Mouse (Mus musculus): ENCODE data around the gene Rapgef1. TPM values are rescaled to one million over a fixed set of nuclear protein-coding genes. Genes with fewer than 3 reads are reported as not detected.
A peak's percentile ranks its signal among the peaks of the same experiment; 100 is the strongest.

The Rapgef1 gene
- total RNA-seq, 1 experiment = 48.5 TPM

DNA sequence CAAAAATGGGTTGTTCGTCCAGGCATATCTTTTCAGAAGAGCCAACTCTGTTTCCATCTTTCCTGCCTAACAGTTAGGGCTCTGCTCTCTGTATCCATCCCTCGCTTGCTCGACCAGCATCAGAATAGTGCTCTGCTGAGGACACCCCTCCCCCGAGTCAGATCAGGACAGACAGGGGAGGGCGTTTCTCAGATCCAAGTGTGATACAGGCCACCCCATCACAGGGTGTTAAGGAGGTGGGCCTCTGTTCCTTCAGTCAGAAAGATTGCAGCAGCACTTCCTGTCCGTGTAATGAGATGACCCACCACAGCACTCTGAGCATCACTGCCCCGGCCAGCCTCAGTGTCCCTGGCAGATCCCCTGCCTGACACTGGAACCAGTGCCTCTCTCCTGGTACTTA lies 96.6 kb downstream of the Rapgef1 start:
- peak overlapping the region; percentile 86 for H3K27ac ChIP-seq (ENCODE audit: insufficient read depth, low read depth, low read length, poor library complexity, severe bottlenecking)
- in situ Hi-C loops (cut with MboI; ENCODE audit: low sequenced_read_pairs in 2 of 2, unreplicated experiment in 2 of 2) = no loop called here
- no peak for DNase-seq (ENCODE audit: low read depth, low spot score)
- H3K9me3 ChIP-seq (ENCODE audit: control insufficient read depth, insufficient read depth, low read depth, low read length) = no peaks in the 10 kb centered on the region
- H3K4me3 ChIP-seq (ENCODE audit: insufficient read depth in 1 of 2, low read depth in 1 of 2, low read length in 2 of 2, poor library complexity in 1 of 2, severe bottlenecking in 1 of 2) = no peak overlapping the region
- peaks cover 27% of the 10 kb centered on the region; the same call in 1 of the 2 replicates for H3K36me3 ChIP-seq (ENCODE audit: control insufficient read depth, insufficient read depth, low read length, poor library complexity, severe bottlenecking)
- H3K9ac ChIP-seq (ENCODE audit: insufficient read depth, low read depth, low read length, poor library complexity, severe bottlenecking) = 0 out of 2 replicates have a peak overlapping the region, but pooled peaks have one; percentile 22
- H3K4me1 ChIP-seq (ENCODE audit: control insufficient read depth in 2 of 2, insufficient read depth in 2 of 2, low read length in 2 of 2, poor library complexity in 1 of 2) = peaks cover 3 to 23% of the 10 kb centered on the region in 2 experiments; a peak in 3 of 4 replicates
- no peak for TF ChIP-seq CHD2 (IDR thresholded peaks at IDR 0.05; ENCODE audit: low read depth, low read length)
- TF ChIP-seq ZC3H11A (IDR thresholded peaks at IDR 0.05; ENCODE audit: borderline replicate concordance, low read depth, low read length) = no peak
- TF ChIP-seq ZNF384 (IDR thresholded peaks at IDR 0.05; ENCODE audit: low read depth, low read length) = no peak
- no peak for TF ChIP-seq HCFC1 (IDR thresholded peaks at IDR 0.05; ENCODE audit: borderline replicate concordance, insufficient read depth, low read length)
- TF ChIP-seq MAFK (IDR thresholded peaks at IDR 0.05; ENCODE audit: insufficient read depth, low read depth, low read length) = no peak

DNA sequence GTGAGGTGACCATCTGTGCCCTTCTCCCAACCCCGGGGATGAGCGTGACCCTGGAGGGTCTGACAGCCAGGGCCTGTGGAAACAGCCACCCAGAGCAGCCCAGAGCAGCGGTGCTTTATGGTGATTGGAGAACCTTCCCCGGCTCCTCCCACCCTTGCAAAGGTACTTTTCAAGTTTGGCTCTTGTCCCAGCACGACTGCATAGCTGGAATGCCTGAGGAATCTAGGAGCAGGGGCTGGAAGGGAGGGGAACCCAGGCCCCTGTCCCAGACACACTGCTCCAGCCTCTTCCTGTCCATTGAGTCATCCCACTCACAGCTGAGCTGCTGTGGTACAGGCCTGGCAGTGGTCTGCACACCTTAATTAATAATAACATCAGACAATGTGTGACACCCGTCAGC lies 97.2 kb downstream of the Rapgef1 start:
- H3K9me3 ChIP-seq (ENCODE audit: control insufficient read depth, insufficient read depth, low read depth, low read length) = no peaks in the 10 kb centered on the region
- in situ Hi-C loops (cut with MboI; ENCODE audit: low sequenced_read_pairs in 2 of 2, unreplicated experiment in 2 of 2) = no loop called here
- TF ChIP-seq CHD2 (IDR thresholded peaks at IDR 0.05; ENCODE audit: low read depth, low read length) (no peak), ZNF384 (IDR thresholded peaks at IDR 0.05; ENCODE audit: low read depth, low read length) (no peak), HCFC1 (IDR thresholded peaks at IDR 0.05; ENCODE audit: borderline replicate concordance, insufficient read depth, low read length) (no peak), MAFK (IDR thresholded peaks at IDR 0.05; ENCODE audit: insufficient read depth, low read depth, low read length) (no peak), ZC3H11A (IDR thresholded peaks at IDR 0.05; ENCODE audit: borderline replicate concordance, low read depth, low read length) (no peak)
- peaks cover 3 to 19% of the 10 kb centered on the region in 2 experiments; a peak in 3 of 4 replicates for H3K4me1 ChIP-seq (ENCODE audit: control insufficient read depth in 2 of 2, insufficient read depth in 2 of 2, low read length in 2 of 2, poor library complexity in 1 of 2)
- peak overlapping the region; percentile 86 for H3K27ac ChIP-seq (ENCODE audit: insufficient read depth, low read depth, low read length, poor library complexity, severe bottlenecking)
- H3K4me3 ChIP-seq (ENCODE audit: insufficient read depth in 1 of 2, low read depth in 1 of 2, low read length in 2 of 2, poor library complexity in 1 of 2, severe bottlenecking in 1 of 2) = no peak overlapping the region
- DNase-seq (ENCODE audit: low read depth, low spot score) = peak; percentile 80
- H3K9ac ChIP-seq (ENCODE audit: insufficient read depth, low read depth, low read length, poor library complexity, severe bottlenecking) = no peak overlapping the region
- peaks cover 29% of the 10 kb centered on the region; the same call in 1 of the 2 replicates for H3K36me3 ChIP-seq (ENCODE audit: control insufficient read depth, insufficient read depth, low read length, poor library complexity, severe bottlenecking)

GRCm38 (mm10) chr2:29718581-29718980 lies 99.1 kb downstream of the Rapgef1 start:
- H3K4me3 ChIP-seq (ENCODE audit: insufficient read depth in 1 of 2, low read depth in 1 of 2, low read length in 2 of 2, poor library complexity in 1 of 2, severe bottlenecking in 1 of 2) = no peak overlapping the region
- H3K9ac ChIP-seq (ENCODE audit: insufficient read depth, low read depth, low read length, poor library complexity, severe bottlenecking) = no peak overlapping the region
- DNase-seq (ENCODE audit: low read depth, low spot score) = no peak
- H3K36me3 ChIP-seq (ENCODE audit: control insufficient read depth, insufficient read depth, low read length, poor library complexity, severe bottlenecking) = peaks cover 45% of the 10 kb centered on the region
- H3K4me1 ChIP-seq (ENCODE audit: control insufficient read depth in 2 of 2, insufficient read depth in 2 of 2, low read length in 2 of 2, poor library complexity in 1 of 2) = peaks cover 3 to 19% of the 10 kb centered on the region in 2 experiments; a peak in 3 of 4 replicates
- in situ Hi-C loops (cut with MboI; ENCODE audit: low sequenced_read_pairs in 2 of 2, unreplicated experiment in 2 of 2) = no loop called here
- TF ChIP-seq MAFK (IDR thresholded peaks at IDR 0.05; ENCODE audit: insufficient read depth, low read depth, low read length) (no peak), ZNF384 (IDR thresholded peaks at IDR 0.05; ENCODE audit: low read depth, low read length) (no peak), HCFC1 (IDR thresholded peaks at IDR 0.05; ENCODE audit: borderline replicate concordance, insufficient read depth, low read length) (no peak), ZC3H11A (IDR thresholded peaks at IDR 0.05; ENCODE audit: borderline replicate concordance, low read depth, low read length) (no peak), CHD2 (IDR thresholded peaks at IDR 0.05; ENCODE audit: low read depth, low read length) (no peak)
- no peak overlapping the region for H3K27ac ChIP-seq (ENCODE audit: insufficient read depth, low read depth, low read length, poor library complexity, severe bottlenecking)
- no peaks in the 10 kb centered on the region for H3K9me3 ChIP-seq (ENCODE audit: control insufficient read depth, insufficient read depth, low read depth, low read length)

GRCm38 (mm10) chr2:29723132-29723531 lies 103.6 kb downstream of the Rapgef1 start:
- H3K9ac ChIP-seq (ENCODE audit: insufficient read depth, low read depth, low read length, poor library complexity, severe bottlenecking) = no peak overlapping the region
- TF ChIP-seq ZC3H11A (IDR thresholded peaks at IDR 0.05; ENCODE audit: borderline replicate concordance, low read depth, low read length) = no peak
- TF ChIP-seq ZNF384 (IDR thresholded peaks at IDR 0.05; ENCODE audit: low read depth, low read length) = no peak
- TF ChIP-seq HCFC1 (IDR thresholded peaks at IDR 0.05; ENCODE audit: borderline replicate concordance, insufficient read depth, low read length) = no peak
- no peak for TF ChIP-seq CHD2 (IDR thresholded peaks at IDR 0.05; ENCODE audit: low read depth, low read length)
- no peak for TF ChIP-seq MAFK (IDR thresholded peaks at IDR 0.05; ENCODE audit: insufficient read depth, low read depth, low read length)

More at GRCm38 (mm10) chr2:29723132-29723531, 103.6 kb downstream of the Rapgef1 start:
- H3K27ac ChIP-seq (ENCODE audit: insufficient read depth, low read depth, low read length, poor library complexity, severe bottlenecking) = no peak overlapping the region
- H3K4me1 ChIP-seq (ENCODE audit: control insufficient read depth in 2 of 2, insufficient read depth in 2 of 2, low read length in 2 of 2, poor library complexity in 1 of 2) = peaks cover 0 to 3% of the 10 kb centered on the region in 2 experiments; a peak in 2 of 4 replicates
- no peaks in the 10 kb centered on the region for H3K9me3 ChIP-seq (ENCODE audit: control insufficient read depth, insufficient read depth, low read depth, low read length)
- H3K4me3 ChIP-seq (ENCODE audit: insufficient read depth in 1 of 2, low read depth in 1 of 2, low read length in 2 of 2, poor library complexity in 1 of 2, severe bottlenecking in 1 of 2) = no peak overlapping the region
- in situ Hi-C loops (cut with MboI; ENCODE audit: low sequenced_read_pairs in 2 of 2, unreplicated experiment in 2 of 2) = no loop called here
- DNase-seq (ENCODE audit: low read depth, low spot score) = no peak
- peaks cover 62% of the 10 kb centered on the region for H3K36me3 ChIP-seq (ENCODE audit: control insufficient read depth, insufficient read depth, low read length, poor library complexity, severe bottlenecking)

All from ES-E14 (cell line).